Mouse (Mus musculus): ENCODE measurements around the gene Zfp536. TPM values are rescaled to one million over a fixed set of nuclear protein-coding genes. Genes with fewer than 3 reads are reported as not detected.
"Not testable (repeated sequence)": the region's sequence is repeated elsewhere in the genome, so short reads cannot be mapped to it uniquely, and the experiment has no call there.

Zfp536 gene
- polyA plus RNA-seq, 1 experiment, result 0.49 TPM

DNA sequence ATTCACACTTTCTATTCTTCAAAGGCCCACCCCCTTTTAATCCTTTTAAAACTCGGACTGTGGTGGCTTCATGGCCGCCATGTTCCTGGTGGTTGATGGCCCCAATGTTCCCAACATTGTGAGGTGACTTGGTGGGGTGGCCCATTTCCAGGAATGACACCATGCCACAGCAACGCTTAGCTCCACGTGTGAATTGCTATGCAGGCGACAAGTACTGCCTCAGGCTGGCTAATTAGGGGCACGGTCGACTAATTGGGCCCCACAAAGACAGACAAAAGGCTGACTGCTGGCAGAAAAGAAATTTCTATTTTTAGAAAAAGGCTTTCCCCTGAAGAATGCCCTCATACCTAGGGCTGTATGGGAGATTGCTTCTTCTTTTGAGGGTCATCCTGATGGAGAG lies 154.2 kb downstream of the Zfp536 start:
- TF ChIP-seq POLR2A (IDR thresholded peaks at IDR 0.05; ENCODE audit: control insufficient read depth, extremely low read depth, insufficient read depth, low read length, poor library complexity) (no peak), CTCF (IDR thresholded peaks at IDR 0.05; ENCODE audit: borderline replicate concordance, control insufficient read depth, extremely low read depth, insufficient read depth, low read length, poor library complexity) (no peak)
- Histone ChIP-seq H3K36me3 (ENCODE audit: control insufficient read depth, insufficient read depth, low read length) (no peaks in the 10 kb centered on the region), H3K27me3 (ENCODE audit: control insufficient read depth, insufficient read depth, low read length) (peaks cover 4% of the 10 kb centered on the region; the same call in 1 of the 2 replicates), H3K4me3 (ENCODE audit: control insufficient read depth, insufficient read depth, low read length) (no peak overlapping the region), H3K27ac (ENCODE audit: control insufficient read depth, insufficient read depth, low read length) (no peak overlapping the region), H3K4me1 (replicated peaks; ENCODE audit: control insufficient read depth, insufficient read depth, low read length) (no peaks in the 10 kb centered on the region)
- WGBS, result 86% methylated on average over 7 of the region's 7 CpGs
- DNase-seq, result no peak

DNA sequence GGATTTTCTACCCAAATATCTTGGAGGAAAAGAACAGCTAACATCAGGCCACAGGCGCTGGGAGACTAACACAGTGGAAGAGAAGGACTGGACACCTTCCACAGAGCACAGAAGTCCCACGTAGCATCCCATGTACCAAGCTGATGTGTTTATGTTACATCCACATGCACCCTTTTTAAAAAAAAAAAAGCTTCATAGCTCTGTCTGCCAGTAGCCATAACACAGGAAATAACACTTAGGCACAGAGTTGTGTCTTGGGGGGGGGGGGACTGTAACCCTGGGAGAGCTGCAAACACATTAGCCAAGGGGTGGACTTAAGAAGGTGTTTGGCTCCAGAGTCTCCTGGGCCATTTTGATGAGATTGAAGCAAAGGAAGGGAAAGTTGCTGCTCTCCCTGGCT lies 155.6 kb downstream of the Zfp536 start:
- no peak overlapping the region for H3K27ac ChIP-seq (ENCODE audit: control insufficient read depth, insufficient read depth, low read length)
- H3K27me3 ChIP-seq (ENCODE audit: control insufficient read depth, insufficient read depth, low read length), result no peaks in the 10 kb centered on the region
- 95% methylated on average over 2 of the region's 2 CpGs for WGBS
- TF ChIP-seq CTCF (IDR thresholded peaks at IDR 0.05; ENCODE audit: borderline replicate concordance, control insufficient read depth, extremely low read depth, insufficient read depth, low read length, poor library complexity) (no peak), POLR2A (IDR thresholded peaks at IDR 0.05; ENCODE audit: control insufficient read depth, extremely low read depth, insufficient read depth, low read length, poor library complexity) (no peak)
- H3K4me1 ChIP-seq (replicated peaks; ENCODE audit: control insufficient read depth, insufficient read depth, low read length), result no peaks in the 10 kb centered on the region
- no peaks in the 10 kb centered on the region for H3K36me3 ChIP-seq (ENCODE audit: control insufficient read depth, insufficient read depth, low read length)
- H3K4me3 ChIP-seq (ENCODE audit: control insufficient read depth, insufficient read depth, low read length), result no peak overlapping the region
- no peak for DNase-seq

DNA sequence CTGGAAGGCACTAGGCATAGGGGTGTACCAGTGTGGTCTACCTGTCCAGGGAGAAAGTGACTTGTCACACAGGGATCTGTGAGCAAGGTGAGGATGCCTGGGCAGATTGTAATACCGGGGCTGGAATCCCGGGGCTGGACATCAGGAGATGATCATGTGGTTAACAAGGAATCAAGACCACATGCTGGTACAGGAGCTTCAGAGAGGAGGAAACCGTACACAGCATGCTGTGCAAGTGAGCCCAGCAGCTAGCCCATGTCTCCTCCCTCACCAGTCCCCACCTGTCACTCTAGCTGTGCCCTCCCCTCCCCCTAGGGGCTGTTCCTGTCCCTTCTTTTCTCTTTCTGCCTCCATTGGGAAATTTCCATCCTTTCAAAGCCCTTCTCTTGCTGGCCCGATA lies 157.5 kb downstream of the Zfp536 start:
- 99% methylated on average over 4 of the region's 4 CpGs for WGBS
- Histone ChIP-seq H3K36me3 (ENCODE audit: control insufficient read depth, insufficient read depth, low read length) (no peaks in the 10 kb centered on the region), H3K27ac (ENCODE audit: control insufficient read depth, insufficient read depth, low read length) (no peak overlapping the region), H3K4me1 (replicated peaks; ENCODE audit: control insufficient read depth, insufficient read depth, low read length) (no peaks in the 10 kb centered on the region), H3K27me3 (ENCODE audit: control insufficient read depth, insufficient read depth, low read length) (no peaks in the 10 kb centered on the region), H3K4me3 (ENCODE audit: control insufficient read depth, insufficient read depth, low read length) (no peak overlapping the region)
- DNase-seq, result no peak
- no peak for TF ChIP-seq POLR2A (IDR thresholded peaks at IDR 0.05; ENCODE audit: control insufficient read depth, extremely low read depth, insufficient read depth, low read length, poor library complexity)
- TF ChIP-seq CTCF (IDR thresholded peaks at IDR 0.05; ENCODE audit: borderline replicate concordance, control insufficient read depth, extremely low read depth, insufficient read depth, low read length, poor library complexity), result no peak

DNA sequence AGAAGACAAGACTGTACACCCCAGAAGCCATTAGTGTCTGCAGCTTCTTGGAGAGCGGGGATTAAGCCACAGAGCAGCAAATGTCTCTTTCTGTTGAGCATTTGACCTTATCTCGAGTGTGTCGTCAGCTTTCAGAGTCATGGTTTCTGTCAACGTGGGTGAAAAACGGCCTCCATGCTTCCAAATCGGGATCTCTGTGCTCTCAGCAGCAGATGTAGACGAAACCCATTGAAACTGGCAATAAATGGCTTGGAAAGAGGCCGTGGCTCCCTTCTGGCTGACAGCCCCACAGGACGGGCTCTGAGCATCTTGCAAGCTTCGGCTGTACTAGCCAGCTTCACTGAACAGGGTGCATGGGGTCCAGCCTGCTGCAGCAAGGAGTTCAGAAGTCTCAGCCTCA lies 159.1 kb downstream of the Zfp536 start:
- no peak for DNase-seq
- H3K27ac ChIP-seq (ENCODE audit: control insufficient read depth, insufficient read depth, low read length), result no peak overlapping the region
- no peaks in the 10 kb centered on the region for H3K36me3 ChIP-seq (ENCODE audit: control insufficient read depth, insufficient read depth, low read length)
- H3K27me3 ChIP-seq (ENCODE audit: control insufficient read depth, insufficient read depth, low read length), result no peaks in the 10 kb centered on the region
- WGBS, result 81% methylated on average over 10 of the region's 10 CpGs
- no peak overlapping the region for H3K4me3 ChIP-seq (ENCODE audit: control insufficient read depth, insufficient read depth, low read length)
- H3K4me1 ChIP-seq (replicated peaks; ENCODE audit: control insufficient read depth, insufficient read depth, low read length), result no peaks in the 10 kb centered on the region
- no peak for TF ChIP-seq CTCF (IDR thresholded peaks at IDR 0.05; ENCODE audit: borderline replicate concordance, control insufficient read depth, extremely low read depth, insufficient read depth, low read length, poor library complexity)

DNA sequence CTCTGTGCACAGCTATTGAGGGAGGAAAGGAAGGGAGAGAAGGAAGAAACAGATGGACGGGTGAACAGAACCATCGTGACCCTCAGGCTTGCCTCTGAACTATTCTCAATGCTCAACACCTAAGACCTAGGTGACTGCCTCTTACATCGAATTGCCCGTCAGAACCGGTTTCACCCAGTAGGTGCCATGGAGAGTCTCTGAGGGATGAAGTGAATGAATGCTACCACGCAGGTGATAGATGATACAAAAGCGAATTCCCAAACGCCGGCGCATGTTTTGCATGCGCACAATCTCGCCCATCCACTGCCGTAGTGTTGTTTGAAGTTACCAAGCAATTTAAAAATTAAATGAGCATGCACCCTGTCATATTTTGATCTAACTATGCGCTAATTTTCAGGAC lies 164.9 kb downstream of the Zfp536 start:
- Histone ChIP-seq H3K27me3 (ENCODE audit: control insufficient read depth, insufficient read depth, low read length) (no peaks in the 10 kb centered on the region), H3K27ac (ENCODE audit: control insufficient read depth, insufficient read depth, low read length) (no peak overlapping the region), H3K4me1 (replicated peaks; ENCODE audit: control insufficient read depth, insufficient read depth, low read length) (no peaks in the 10 kb centered on the region), H3K36me3 (ENCODE audit: control insufficient read depth, insufficient read depth, low read length) (no peaks in the 10 kb centered on the region), H3K4me3 (ENCODE audit: control insufficient read depth, insufficient read depth, low read length) (no peak overlapping the region)
- no peak for DNase-seq
- no peak for TF ChIP-seq CTCF (IDR thresholded peaks at IDR 0.05; ENCODE audit: borderline replicate concordance, control insufficient read depth, extremely low read depth, insufficient read depth, low read length, poor library complexity)
- no peak for TF ChIP-seq POLR2A (IDR thresholded peaks at IDR 0.05; ENCODE audit: control insufficient read depth, extremely low read depth, insufficient read depth, low read length, poor library complexity)
- 96% methylated on average over 14 of the region's 14 CpGs for WGBS

DNA sequence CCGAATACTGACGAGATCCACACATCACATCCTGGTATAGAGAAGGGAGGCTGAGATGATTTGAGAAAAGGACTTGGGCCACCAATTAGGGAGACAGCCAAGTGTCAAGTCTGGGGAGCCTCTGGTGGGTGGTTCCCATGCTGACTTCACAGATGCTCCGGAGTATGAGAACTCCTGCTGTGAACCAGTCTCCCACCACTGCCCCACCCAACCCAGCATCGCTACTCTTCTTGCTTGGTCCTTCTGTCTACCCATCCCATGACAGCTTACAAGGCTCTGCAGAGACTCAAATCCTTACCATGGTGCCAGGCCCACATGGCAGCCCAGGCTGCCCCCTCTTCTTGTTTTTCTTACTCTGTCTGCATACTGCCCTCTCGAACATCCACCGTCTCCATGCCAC lies 165.5 kb downstream of the Zfp536 start:
- 93% methylated on average over 6 of the region's 6 CpGs for WGBS
- no peak for TF ChIP-seq POLR2A (IDR thresholded peaks at IDR 0.05; ENCODE audit: control insufficient read depth, extremely low read depth, insufficient read depth, low read length, poor library complexity)
- no peak for TF ChIP-seq CTCF (IDR thresholded peaks at IDR 0.05; ENCODE audit: borderline replicate concordance, control insufficient read depth, extremely low read depth, insufficient read depth, low read length, poor library complexity)
- no peak overlapping the region for H3K4me3 ChIP-seq (ENCODE audit: control insufficient read depth, insufficient read depth, low read length)
- H3K4me1 ChIP-seq (replicated peaks; ENCODE audit: control insufficient read depth, insufficient read depth, low read length), result no peaks in the 10 kb centered on the region
- H3K27me3 ChIP-seq (ENCODE audit: control insufficient read depth, insufficient read depth, low read length), result no peaks in the 10 kb centered on the region
- DNase-seq, result no peak
- no peaks in the 10 kb centered on the region for H3K36me3 ChIP-seq (ENCODE audit: control insufficient read depth, insufficient read depth, low read length)
- H3K27ac ChIP-seq (ENCODE audit: control insufficient read depth, insufficient read depth, low read length), result no peak overlapping the region

DNA sequence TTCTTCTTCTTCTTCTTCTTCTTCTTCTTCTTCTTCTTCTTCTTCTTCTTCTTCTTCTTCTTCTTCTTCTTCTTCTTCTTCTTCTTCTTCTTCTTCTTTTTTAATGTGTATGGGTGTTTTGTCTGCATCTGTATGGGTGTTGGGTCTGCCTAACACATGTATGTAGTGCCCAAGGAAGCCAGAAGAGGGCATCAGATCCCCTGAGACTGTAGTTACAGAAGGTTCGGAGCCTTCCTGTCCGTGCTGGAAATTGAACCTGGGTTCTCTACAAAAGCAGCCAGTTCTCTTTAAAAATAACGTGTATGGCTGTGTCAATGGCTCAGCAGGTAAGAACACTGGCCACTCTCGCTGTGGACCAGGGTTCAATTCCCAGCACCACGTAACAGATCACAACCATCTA lies 167.0 kb downstream of the Zfp536 start:
- DNase-seq, result no peak
- Histone ChIP-seq H3K4me3 (ENCODE audit: control insufficient read depth, insufficient read depth, low read length) (no peak overlapping the region), H3K27ac (ENCODE audit: control insufficient read depth, insufficient read depth, low read length) (no peak overlapping the region), H3K27me3 (ENCODE audit: control insufficient read depth, insufficient read depth, low read length) (no peaks in the 10 kb centered on the region), H3K4me1 (replicated peaks; ENCODE audit: control insufficient read depth, insufficient read depth, low read length) (no peaks in the 10 kb centered on the region), H3K36me3 (ENCODE audit: control insufficient read depth, insufficient read depth, low read length) (no peaks in the 10 kb centered on the region)
- TF ChIP-seq CTCF (IDR thresholded peaks at IDR 0.05; ENCODE audit: borderline replicate concordance, control insufficient read depth, extremely low read depth, insufficient read depth, low read length, poor library complexity), result no peak
- no peak for TF ChIP-seq POLR2A (IDR thresholded peaks at IDR 0.05; ENCODE audit: control insufficient read depth, extremely low read depth, insufficient read depth, low read length, poor library complexity)
- WGBS, result 87% methylated on average over 5 of the region's 5 CpGs

DNA sequence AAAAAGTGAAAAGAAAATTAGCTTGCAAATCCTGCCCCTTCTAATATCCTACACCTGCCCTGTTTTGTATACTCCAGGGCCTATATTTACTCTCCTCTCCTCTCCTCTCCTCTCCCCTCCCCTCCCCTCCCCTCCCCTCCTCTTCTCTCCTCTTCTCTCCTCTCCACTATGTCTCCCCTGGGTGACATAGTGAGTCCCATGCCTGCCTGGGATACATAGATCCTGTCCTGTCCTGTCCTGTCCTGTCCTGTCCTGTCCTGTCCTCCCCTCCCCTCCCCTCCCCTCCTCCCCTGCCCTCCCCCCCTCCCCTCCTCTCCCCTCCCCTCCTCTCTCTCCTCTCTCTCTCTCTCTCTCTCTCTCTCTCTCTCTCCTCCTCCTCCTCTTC lies 169.9 kb downstream of the Zfp536 start:
- H3K36me3 ChIP-seq (ENCODE audit: control insufficient read depth, insufficient read depth, low read length); H3K27me3 ChIP-seq (ENCODE audit: control insufficient read depth, insufficient read depth, low read length); H3K4me1 ChIP-seq (replicated peaks; ENCODE audit: control insufficient read depth, insufficient read depth, low read length); H3K27ac ChIP-seq (ENCODE audit: control insufficient read depth, insufficient read depth, low read length); H3K4me3 ChIP-seq (ENCODE audit: control insufficient read depth, insufficient read depth, low read length); DNase-seq: not testable (repeated sequence)

All from thymus, adult 2 months (tissue).